Mouse (Mus musculus) olfactory bulb, adult 2 months (tissue): ENCODE measurements around the gene Ccdc6.

Experiments used
- CTCF ChIP-seq: fragments of 200-500 bp; IDR thresholded peaks from 2 replicates; pipeline ENCODE4 v1.5.1; 2012; ENCODE audit warnings: low read depth, mild to moderate bottlenecking, low read length, moderate library complexity; ENCODE audit not compliant: insufficient read depth
- POLR2A ChIP-seq: fragments of 200-500 bp; IDR thresholded peaks from 2 replicates; pipeline ENCODE4 v1.6.1; 2012; ENCODE audit warnings: mild to moderate bottlenecking, low read depth, low read length, moderate library complexity; ENCODE audit not compliant: insufficient read depth

- TF ChIP-seq POLR2A, result no peak
- TF ChIP-seq CTCF, result no peak
These were observed 102.7 kb downstream of the Ccdc6 start for GRCm38 (mm10) chr10:70199466-70200210.
